Mouse (Mus musculus) forebrain, embryonic 16.5 days (tissue): ENCODE measurements around the gene Tubd1. TPM values are rescaled to one million over a fixed set of nuclear protein-coding genes. Genes with fewer than 3 reads are reported as not detected.

Source experiments
- ATAC-seq: fragments of 200-750 bp; cut with Nextera tagmentation; 2 replicates; pipeline ENCODE4 v1.8.0; 2017; ENCODE audit warnings: mild to moderate bottlenecking, moderate library complexity
- H3K27ac ChIP-seq: fragments of 300-500 bp; sonication (generic); 2 replicates; pipeline ENCODE4 v1.5.1; 2014; ENCODE audit warnings: low read length, control low read depth
- H3K27me3 ChIP-seq: fragments of 300-500 bp; sonication (generic); replicated peaks from 2 replicates; pipeline ENCODE4 v1.6.1; 2014; ENCODE audit warnings: low read length; ENCODE audit not compliant: control insufficient read depth, insufficient read depth
- H3K36me3 ChIP-seq: fragments of 300-500 bp; sonication (generic); 2 replicates; pipeline ENCODE4 v1.6.1; 2014; ENCODE audit not compliant: control insufficient read depth, insufficient read depth
- H3K4me1 ChIP-seq: fragments of 300-500 bp; sonication (generic); replicated peaks from 2 replicates; pipeline ENCODE4 v1.6.1; 2014; ENCODE audit warnings: low read length; ENCODE audit not compliant: control insufficient read depth, insufficient read depth
- H3K4me2 ChIP-seq: fragments of 300-500 bp; sonication (generic); 2 replicates; pipeline ENCODE4 v1.6.1; 2014; ENCODE audit warnings: mild to moderate bottlenecking, low read length, control low read depth
- H3K4me3 ChIP-seq: fragments of 300-500 bp; sonication (generic); replicated peaks from 2 replicates; pipeline ENCODE4 v1.5.1; 2014; ENCODE audit warnings: mild to moderate bottlenecking, low read length, control low read depth
- H3K9ac ChIP-seq: fragments of 300-500 bp; sonication (generic); replicated peaks from 2 replicates; pipeline ENCODE4 v1.6.1; 2014; ENCODE audit warnings: low read depth, low read length, control low read depth
- H3K9me3 ChIP-seq: fragments of 300-500 bp; sonication (generic); 2 replicates; pipeline ENCODE4 v1.6.1; 2016; ENCODE audit warnings: low read length; ENCODE audit not compliant: control insufficient read depth
- WGBS: fragments of 180-500 bp; shearing (Covaris S2); extraction: QIAGEN DNeasy Blood & Tissue Kit; methylation state at CpG from one replicate; pipeline ENCODE4 v1.1.7; 2014; 5-methylcytosine and 5-hydroxymethylcytosine counted together
- polyA plus RNA-seq: library from polyadenylated mRNA; unstranded; fragments of >200 nt; fragmentation: Nextera tagmentation; extraction: Ambion mirVana; gene quantifications from 2 replicates; pipeline ENCODE4 v1.2.1, GENCODE M21; 2015

Gene Tubd1
- polyA plus RNA-seq, 1 experiment from 2014 or later: 11.3 TPM

GRCm38 (mm10) chr11:86602116-86602515, 57.3 kb downstream of the Tubd1 start:
- H3K27me3 ChIP-seq: no peaks in the 10 kb centered on the region
- WGBS: 69% methylated on average over 3 of the region's 3 CpGs
- no peak overlapping the region for H3K4me3 ChIP-seq
- no peak for ATAC-seq
- H3K9me3 ChIP-seq: no peaks in the 10 kb centered on the region
- peaks cover 6% of the 10 kb centered on the region for H3K36me3 ChIP-seq
- H3K4me1 ChIP-seq: no peaks in the 10 kb centered on the region
- H3K9ac ChIP-seq: no peak overlapping the region
- no peak overlapping the region for H3K4me2 ChIP-seq
- H3K27ac ChIP-seq: no peak overlapping the region

- H3K4me3 ChIP-seq: no peak overlapping the region
- WGBS: 92% methylated on average over 1 of the region's 1 CpGs
- no peak overlapping the region for H3K4me2 ChIP-seq
- no peak overlapping the region for H3K9ac ChIP-seq
- no peaks in the 10 kb centered on the region for H3K9me3 ChIP-seq
- H3K4me1 ChIP-seq: no peaks in the 10 kb centered on the region
- no peak overlapping the region for H3K27ac ChIP-seq
- H3K36me3 ChIP-seq: peaks cover 6% of the 10 kb centered on the region
- H3K27me3 ChIP-seq: no peaks in the 10 kb centered on the region
- ATAC-seq: no peak
These were observed 58.9 kb downstream of the Tubd1 start for GRCm38 (mm10) chr11:86603719-86604118.

GRCm38 (mm10) chr11:86604289-86604688, 59.5 kb downstream of the Tubd1 start:
- Histone ChIP-seq H3K36me3 (peaks cover 6% of the 10 kb centered on the region), H3K9me3 (no peaks in the 10 kb centered on the region), H3K4me3 (no peak overlapping the region), H3K4me2 (no peak overlapping the region), H3K9ac (no peak overlapping the region), H3K27me3 (no peaks in the 10 kb centered on the region), H3K4me1 (no peaks in the 10 kb centered on the region), H3K27ac (no peak overlapping the region)
- no peak for ATAC-seq
- 91% methylated on average over 3 of the region's 3 CpGs for WGBS

GRCm38 (mm10) chr11:86604732-86605520, 60.1 kb downstream of the Tubd1 start:
- Histone ChIP-seq H3K4me2 (no peak overlapping the region), H3K27me3 (no peaks in the 10 kb centered on the region), H3K27ac (no peak overlapping the region), H3K9me3 (no peaks in the 10 kb centered on the region), H3K36me3 (peaks cover 6% of the 10 kb centered on the region), H3K4me1 (no peaks in the 10 kb centered on the region), H3K4me3 (no peak overlapping the region), H3K9ac (no peak overlapping the region)
- 94% methylated on average over 5 of the region's 5 CpGs for whole genome bisulfite sequencing
- no peak for ATAC-seq

- H3K4me3 ChIP-seq: no peak overlapping the region
- no peak overlapping the region for H3K27ac ChIP-seq
- H3K9me3 ChIP-seq: no peaks in the 10 kb centered on the region
- no peaks in the 10 kb centered on the region for H3K27me3 ChIP-seq
- H3K4me2 ChIP-seq: no peak overlapping the region
- no peaks in the 10 kb centered on the region for H3K4me1 ChIP-seq
- peaks cover 6% of the 10 kb centered on the region for H3K36me3 ChIP-seq
- ATAC-seq: no peak
- 96% methylated on average over 2 of the region's 2 CpGs for WGBS
- no peak overlapping the region for H3K9ac ChIP-seq
These were observed 62.0 kb downstream of the Tubd1 start for GRCm38 (mm10) chr11:86606621-86607339.

- 90% methylated on average over 2 of the region's 2 CpGs for WGBS
- H3K4me3 ChIP-seq: no peak overlapping the region
- H3K4me2 ChIP-seq: no peak overlapping the region
- ATAC-seq: no peak
- H3K4me1 ChIP-seq: no peaks in the 10 kb centered on the region
- H3K9me3 ChIP-seq: no peaks in the 10 kb centered on the region
- H3K36me3 ChIP-seq: peaks cover 6% of the 10 kb centered on the region
- no peak overlapping the region for H3K27ac ChIP-seq
- H3K27me3 ChIP-seq: no peaks in the 10 kb centered on the region
- H3K9ac ChIP-seq: no peak overlapping the region
These were observed 63.1 kb downstream of the Tubd1 start for GRCm38 (mm10) chr11:86607808-86608350.

- H3K9ac ChIP-seq: no peak overlapping the region
- H3K4me2 ChIP-seq: no peak overlapping the region
- H3K9me3 ChIP-seq: no peaks in the 10 kb centered on the region
- H3K4me1 ChIP-seq: no peaks in the 10 kb centered on the region
- H3K36me3 ChIP-seq: peaks cover 6% of the 10 kb centered on the region
- no peak overlapping the region for H3K4me3 ChIP-seq
- H3K27me3 ChIP-seq: no peaks in the 10 kb centered on the region
- WGBS: 96% methylated on average over 3 of the region's 3 CpGs
- no peak overlapping the region for H3K27ac ChIP-seq
- ATAC-seq: no peak
These were observed 65.4 kb downstream of the Tubd1 start for GRCm38 (mm10) chr11:86610239-86610638.

GRCm38 (mm10) chr11:86611991-86612390, 67.2 kb downstream of the Tubd1 start:
- WGBS: 81% methylated on average over 1 of the region's 1 CpGs
- no peak overlapping the region for H3K27ac ChIP-seq
- H3K36me3 ChIP-seq: no peaks in the 10 kb centered on the region; the same call in 1 of the 2 replicates
- no peaks in the 10 kb centered on the region for H3K4me1 ChIP-seq
- no peak overlapping the region for H3K4me2 ChIP-seq
- no peak overlapping the region for H3K4me3 ChIP-seq
- no peaks in the 10 kb centered on the region for H3K27me3 ChIP-seq
- ATAC-seq: no peak
- H3K9ac ChIP-seq: no peak overlapping the region
- H3K9me3 ChIP-seq: no peaks in the 10 kb centered on the region

GRCm38 (mm10) chr11:86614056-86614530, 69.3 kb downstream of the Tubd1 start:
- Histone ChIP-seq H3K9me3 (no peaks in the 10 kb centered on the region), H3K27ac (no peak overlapping the region), H3K4me3 (no peak overlapping the region), H3K36me3 (no peaks in the 10 kb centered on the region), H3K4me1 (no peaks in the 10 kb centered on the region), H3K4me2 (no peak overlapping the region), H3K27me3 (no peaks in the 10 kb centered on the region), H3K9ac (no peak overlapping the region)
- ATAC-seq: no peak
- 83% methylated on average over 2 of the region's 2 CpGs for WGBS
